Mouse (Mus musculus) olfactory bulb, adult 2 months (tissue): ENCODE data around the gene Prnd. TPM values are rescaled to one million over a fixed set of nuclear protein-coding genes. Genes with fewer than 3 reads are reported as not detected.

Experiments
- H3K27ac ChIP-seq: fragments of 200-500 bp; 2 replicates; pipeline ENCODE4 v1.5.1; 2012; ENCODE audit warnings: low read depth, low read length; ENCODE audit not compliant: insufficient read depth
- H3K4me1 ChIP-seq: fragments of 200-500 bp; 2 replicates; pipeline ENCODE4 v1.6.1; 2012; ENCODE audit warnings: low read length; ENCODE audit not compliant: control insufficient read depth, insufficient read depth
- H3K4me3 ChIP-seq: fragments of 200-500 bp; 2 replicates; pipeline ENCODE4 v1.5.1; 2012; ENCODE audit warnings: mild to moderate bottlenecking, low read depth, low read length, moderate library complexity; ENCODE audit not compliant: insufficient read depth
- CTCF ChIP-seq: fragments of 200-500 bp; IDR thresholded peaks from 2 replicates; pipeline ENCODE4 v1.5.1; 2012; ENCODE audit warnings: low read depth, mild to moderate bottlenecking, low read length, moderate library complexity; ENCODE audit not compliant: insufficient read depth
- POLR2A ChIP-seq: fragments of 200-500 bp; IDR thresholded peaks from 2 replicates; pipeline ENCODE4 v1.6.1; 2012; ENCODE audit warnings: mild to moderate bottlenecking, low read depth, low read length, moderate library complexity; ENCODE audit not compliant: insufficient read depth
- WGBS: fragments of 180-500 bp; shearing (Covaris S2); methylation state at CpG from one replicate; pipeline ENCODE4 v1.1.7; 2018; 5-methylcytosine and 5-hydroxymethylcytosine counted together
- polyA plus RNA-seq: library from polyadenylated mRNA; stranded (reverse); fragments of >200 nt; gene quantifications from 2 replicates; pipeline ENCODE4 v1.2.4, GENCODE M21; 2012; ENCODE audit warnings: low replicate concordance; ENCODE audit not compliant: missing spikeins, insufficient read depth, insufficient read length

The Prnd gene
- polyA plus RNA-seq, 1 experiment, result not detected

GRCm38 (mm10) chr2:131987950-131988349 is 37.3 kb downstream of the Prnd start:
- WGBS, result 59% methylated on average over 3 of the region's 3 CpGs
- no peak overlapping the region for H3K27ac ChIP-seq
- no peak for TF ChIP-seq POLR2A
- TF ChIP-seq CTCF, result no peak
- H3K4me1 ChIP-seq, result peaks cover 5% of the 10 kb centered on the region
- no peak overlapping the region for H3K4me3 ChIP-seq

- no peak overlapping the region for H3K27ac ChIP-seq
- TF ChIP-seq CTCF (no peak), POLR2A (no peak)
- H3K4me3 ChIP-seq, result no peak overlapping the region
- peaks cover 5% of the 10 kb centered on the region for H3K4me1 ChIP-seq
- WGBS, result 82% methylated on average over 2 of the region's 2 CpGs
Measured at GRCm38 (mm10) chr2:131988550-131988949, 37.9 kb downstream of the Prnd start.

GRCm38 (mm10) chr2:131992487-131992886 is 41.8 kb downstream of the Prnd start:
- Histone ChIP-seq H3K4me1 (peaks cover 17% of the 10 kb centered on the region), H3K4me3 (no peak overlapping the region), H3K27ac (no peak overlapping the region)
- WGBS, result 72% methylated on average over 2 of the region's 2 CpGs
- TF ChIP-seq POLR2A (no peak), CTCF (no peak)

- TF ChIP-seq CTCF (no peak), POLR2A (no peak)
- Histone ChIP-seq H3K27ac (no peak overlapping the region), H3K4me1 (peaks cover 17% of the 10 kb centered on the region), H3K4me3 (no peak overlapping the region)
- 88% methylated on average over 4 of the region's 4 CpGs for WGBS
Measured at GRCm38 (mm10) chr2:131993151-131993550, 42.5 kb downstream of the Prnd start.

- TF ChIP-seq POLR2A (no peak), CTCF (no peak)
- Histone ChIP-seq H3K4me3 (no peak overlapping the region), H3K4me1 (peaks cover 17% of the 10 kb centered on the region), H3K27ac (no peak overlapping the region)
- 57% methylated on average over 14 of the region's 14 CpGs for WGBS
Measured at GRCm38 (mm10) chr2:131993563-131994088, 43.0 kb downstream of the Prnd start.

GRCm38 (mm10) chr2:131994971-131995370 is 44.3 kb downstream of the Prnd start:
- Histone ChIP-seq H3K27ac (no peak overlapping the region), H3K4me1 (peaks cover 14% of the 10 kb centered on the region), H3K4me3 (no peak overlapping the region)
- no peak for TF ChIP-seq CTCF
- no peak for TF ChIP-seq POLR2A
- 95% methylated on average over 6 of the region's 6 CpGs for WGBS

GRCm38 (mm10) chr2:131995742-131996141 is 45.1 kb downstream of the Prnd start:
- WGBS, result 69% methylated on average over 12 of the region's 12 CpGs
- H3K4me1 ChIP-seq, result peaks cover 18% of the 10 kb centered on the region
- no peak overlapping the region for H3K4me3 ChIP-seq
- TF ChIP-seq POLR2A, result no peak
- no peak for TF ChIP-seq CTCF
- H3K27ac ChIP-seq, result no peak overlapping the region

GRCm38 (mm10) chr2:131996369-131996768 is 45.7 kb downstream of the Prnd start:
- WGBS, result 77% methylated on average over 7 of the region's 7 CpGs

GRCm38 (mm10) chr2:131997356-131997755 is 46.7 kb downstream of the Prnd start:
- WGBS, result 51% methylated on average over 5 of the region's 5 CpGs
- peaks cover 16% of the 10 kb centered on the region for H3K4me1 ChIP-seq
- no peak overlapping the region for H3K27ac ChIP-seq

More at GRCm38 (mm10) chr2:131996369-131996768, 45.7 kb downstream of the Prnd start:
- no peak overlapping the region for H3K27ac ChIP-seq
- H3K4me3 ChIP-seq, result no peak overlapping the region
- TF ChIP-seq CTCF (no peak), POLR2A (no peak)
- peaks cover 18% of the 10 kb centered on the region for H3K4me1 ChIP-seq

More at GRCm38 (mm10) chr2:131997356-131997755, 46.7 kb downstream of the Prnd start:
- H3K4me3 ChIP-seq, result no peak overlapping the region
- no peak for TF ChIP-seq POLR2A
- TF ChIP-seq CTCF, result no peak
